Mouse (Mus musculus) hematopoietic multipotent progenitor cell, adult 10-12 weeks (in vitro differentiated cells): ENCODE measurements around the gene Fmn2. TPM values are rescaled to one million over a fixed set of nuclear protein-coding genes. Genes with fewer than 3 reads are reported as not detected.

Experiments
- polyA plus RNA-seq: library from polyadenylated mRNA; stranded (reverse); fragments of >175 nt; gene quantifications from 2 replicates; pipeline ENCODE4 v1.2.3, GENCODE M21; 2012; ENCODE audit warnings: low replicate concordance

The Fmn2 gene
- 0.02 and 0.03 TPM in 2 replicates for polyA plus RNA-seq

GRCm38 (mm10) chr1:174501661-174502030 lies at the start of gene Fmn2:
TSS of gene Fmn2 (plus strand) at chr1:174501825.

Other genes with a start within 250 kb of the Fmn2 start
- gene Olfr419, start 249.8 kb upstream of the Fmn2 start, polyA plus RNA-seq = not detected in 2 replicates
- gene Mptx1, start 171.3 kb upstream of the Fmn2 start, polyA plus RNA-seq = not detected in 2 replicates
- gene Olfr417, start 136.7 kb upstream of the Fmn2 start, polyA plus RNA-seq = not detected in 2 replicates
- gene Olfr248, start 110.8 kb upstream of the Fmn2 start, polyA plus RNA-seq = not detected in 2 replicates
- gene Olfr414, start 77.8 kb upstream of the Fmn2 start, polyA plus RNA-seq = not detected in 2 replicates
- not detected in 2 replicates for gene Olfr220, start 59.7 kb upstream of the Fmn2 start, polyA plus RNA-seq